Mouse (Mus musculus): ENCODE measurements around the gene Zfp932. TPM values are rescaled to one million over a fixed set of nuclear protein-coding genes. Genes with fewer than 3 reads are reported as not detected.

The Zfp932 gene
- polyA plus RNA-seq, 1 experiment from 2014 or later = 34.9 TPM

Other genes with a start within 250 kb of the Zfp932 start
- gene 4930522L14Rik, start 244.6 kb upstream of the Zfp932 start, polyA plus RNA-seq (2015; fragmentation: Nextera tagmentation; extraction: Ambion mirVana) = 4.2 and 4.6 TPM in 2 replicates
- 0.36 and 0.56 TPM in 2 replicates for gene Gm15446, start 73.1 kb upstream of the Zfp932 start, polyA plus RNA-seq (2015; fragmentation: Nextera tagmentation; extraction: Ambion mirVana)
- gene Gm17655, start 76.0 kb downstream of the Zfp932 start, polyA plus RNA-seq (2015; fragmentation: Nextera tagmentation; extraction: Ambion mirVana) = 3.3 and 7.5 TPM in 2 replicates
- gene Gm35315, start 97.9 kb downstream of the Zfp932 start, polyA plus RNA-seq (2015; fragmentation: Nextera tagmentation; extraction: Ambion mirVana) = 1.0 and 1.7 TPM in 2 replicates
- 1.9 and 3.2 TPM in 2 replicates for gene Plcxd1, start 103.4 kb downstream of the Zfp932 start, polyA plus RNA-seq (2015; fragmentation: Nextera tagmentation; extraction: Ambion mirVana)
- 61.7 and 68.9 TPM in 2 replicates for gene Gtpbp6, start 111.7 kb downstream of the Zfp932 start, polyA plus RNA-seq (2015; fragmentation: Nextera tagmentation; extraction: Ambion mirVana)
- gene Zfp605, start 113.6 kb downstream of the Zfp932 start, polyA plus RNA-seq (2015; fragmentation: Nextera tagmentation; extraction: Ambion mirVana) = 20.1 and 21.1 TPM in 2 replicates
- gene Chfr, start 139.3 kb downstream of the Zfp932 start, polyA plus RNA-seq (2015; fragmentation: Nextera tagmentation; extraction: Ambion mirVana) = 91.2 and 92.4 TPM in 2 replicates
- 23.9 and 26.5 TPM in 2 replicates for gene Golga3, start 180.2 kb downstream of the Zfp932 start, polyA plus RNA-seq (2015; fragmentation: Nextera tagmentation; extraction: Ambion mirVana)
- gene Ankle2, start 234.5 kb downstream of the Zfp932 start, polyA plus RNA-seq (2015; fragmentation: Nextera tagmentation; extraction: Ambion mirVana) = 25.2 and 29.1 TPM in 2 replicates

All from forebrain, embryonic 16.5 days (tissue).